Mouse (Mus musculus) testis, adult 2 months (tissue): ENCODE data around the gene Spa17.

Experiments used
- CTCF ChIP-seq: fragments of 200-500 bp; IDR thresholded peaks from 2 replicates; pipeline ENCODE4 v1.5.1; 2012; ENCODE audit warnings: low read depth, mild to moderate bottlenecking, inconsistent platforms, low read length, moderate library complexity; ENCODE audit not compliant: control insufficient read depth, insufficient read depth, insufficient replicate concordance
- POLR2A ChIP-seq: fragments of 200-500 bp; IDR thresholded peaks from 2 replicates; pipeline ENCODE4 v1.6.1; 2012; ENCODE audit warnings: low read depth, mild to moderate bottlenecking, inconsistent platforms, low read length, moderate library complexity; ENCODE audit not compliant: control insufficient read depth

GRCm38 (mm10) chr9:37625641-37626040, 12.1 kb upstream of the Spa17 start:
- TF ChIP-seq CTCF: no peak
- no peak for TF ChIP-seq POLR2A
